Mouse (Mus musculus) limb, embryonic 14.5 days (tissue): ENCODE results near the gene 9130023H24Rik. TPM values are rescaled to one million over a fixed set of nuclear protein-coding genes. Genes with fewer than 3 reads are reported as not detected.

Experiments used
- ATAC-seq: fragments of 200-750 bp; cut with Nextera tagmentation; 2 replicates; pipeline ENCODE4 v1.8.0; 2017; ENCODE audit warnings: low read depth, moderate number of reproducible peaks, moderate TSS enrichment; ENCODE audit not compliant: low FRiP score
- DNase-seq: peaks from one replicate; pipeline ENCODE4 v3.0.0-alpha.2; 2015; ENCODE audit warnings: low spot score
- H3K27ac ChIP-seq: fragments of 300-500 bp; sonication (generic); replicated peaks from 2 replicates; pipeline ENCODE4 v1.5.1; 2014; ENCODE audit warnings: low read depth, mild to moderate bottlenecking, low read length, moderate library complexity, mixed read lengths
- H3K27me3 ChIP-seq: fragments of 300-500 bp; sonication (generic); 2 replicates; pipeline ENCODE4 v1.6.1; 2014; ENCODE audit warnings: low read length, mixed read lengths; ENCODE audit not compliant: control insufficient read depth, insufficient read depth
- H3K36me3 ChIP-seq: fragments of 300-500 bp; sonication (generic); 2 replicates; pipeline ENCODE4 v1.6.1; 2014; ENCODE audit warnings: mild to moderate bottlenecking, low read length, moderate library complexity, mixed read lengths; ENCODE audit not compliant: control insufficient read depth, insufficient read depth
- H3K4me1 ChIP-seq: fragments of 300-500 bp; sonication (generic); 2 replicates; pipeline ENCODE4 v1.6.1; 2014; ENCODE audit warnings: antibody characterized with exemption, low read length, mixed read lengths; ENCODE audit not compliant: control insufficient read depth, insufficient read depth
- H3K4me2 ChIP-seq: fragments of 300-500 bp; sonication (generic); replicated peaks from 2 replicates; pipeline ENCODE4 v1.6.1; 2014; ENCODE audit warnings: low read depth, mild to moderate bottlenecking, low read length, moderate library complexity; ENCODE audit not compliant: severe bottlenecking
- H3K4me3 ChIP-seq: fragments of 300-500 bp; sonication (generic); replicated peaks from 2 replicates; pipeline ENCODE4 v1.5.1; 2014; ENCODE audit warnings: low read length
- H3K9ac ChIP-seq: fragments of 300-500 bp; sonication (generic); 2 replicates; pipeline ENCODE4 v1.6.1; 2014; ENCODE audit warnings: mild to moderate bottlenecking, low read depth, low read length, moderate library complexity; ENCODE audit not compliant: severe bottlenecking
- H3K9me3 ChIP-seq: fragments of 300-500 bp; sonication (generic); 2 replicates; pipeline ENCODE4 v1.6.1; 2016; ENCODE audit warnings: low read length; ENCODE audit not compliant: control insufficient read depth
- POLR2A ChIP-seq: fragments of 200-500 bp; IDR thresholded peaks from 2 replicates; pipeline ENCODE4 v1.8.0; 2012; ENCODE audit warnings: inconsistent platforms, mild to moderate bottlenecking, moderate library complexity, borderline replicate concordance; ENCODE audit not compliant: insufficient read depth, insufficient read length; ENCODE audit errors: extremely low read depth
- WGBS: fragments of 180-500 bp; shearing (Covaris S2); extraction: QIAGEN DNeasy Blood & Tissue Kit; methylation state at CpG from one replicate; pipeline ENCODE4 v1.1.7; 2014; 5-methylcytosine and 5-hydroxymethylcytosine counted together
- polyA plus RNA-seq, 2 experiments: library from polyadenylated mRNA; depleted of rRNA in 1 of 2; stranded (reverse) in 1 of 2; unstranded in 1 of 2; fragments of >200 nt; fragmentation: Nextera tagmentation in 1 of 2; extraction: Ambion mirVana in 1 of 2; gene quantifications; 2 replicates each; pipeline versions ENCODE4 v1.2.1 to v1.2.3; 2012 to 2014

Gene 9130023H24Rik
- polyA plus RNA-seq, 2 experiments: 3.2 to 8.1 TPM

GRCm38 (mm10) chr7:128252609-128253008 lies 14.8 kb upstream of the 9130023H24Rik start:
- peak overlapping the region; percentile 45 for H3K4me2 ChIP-seq
- H3K4me3 ChIP-seq: peak overlapping the region; percentile 15; the same call in 1 of the 2 replicates
- peaks cover 17% of the 10 kb centered on the region for H3K4me1 ChIP-seq
- no peaks in the 10 kb centered on the region for H3K9me3 ChIP-seq
- DNase-seq: peak; percentile 40
- no peak for TF ChIP-seq POLR2A
- H3K27ac ChIP-seq: no peak overlapping the region
- peak overlapping the region; percentile 43; the same call in 1 of the 2 replicates for H3K9ac ChIP-seq
- H3K27me3 ChIP-seq: no peaks in the 10 kb centered on the region
- ATAC-seq: peak; percentile 34; the same call in 1 of the 2 replicates
- WGBS: 5% methylated on average over 24 of the region's 24 CpGs
- peaks cover 27% of the 10 kb centered on the region for H3K36me3 ChIP-seq

- 0 out of 2 replicates have a peak overlapping the region, but pooled peaks have one; percentile 15 for H3K4me3 ChIP-seq
- DNase-seq (no peak), ATAC-seq (no peak)
- peaks cover 18% of the 10 kb centered on the region for H3K4me1 ChIP-seq
- no peaks in the 10 kb centered on the region for H3K27me3 ChIP-seq
- peak overlapping the region; percentile 45 for H3K4me2 ChIP-seq
- WGBS: 50% methylated on average over 12 of the region's 12 CpGs
- peak overlapping the region; percentile 13; the same call in 1 of the 2 replicates for H3K9ac ChIP-seq
- peaks cover 27% of the 10 kb centered on the region for H3K36me3 ChIP-seq
- no peak overlapping the region for H3K27ac ChIP-seq
- TF ChIP-seq POLR2A: no peak
- H3K9me3 ChIP-seq: no peaks in the 10 kb centered on the region
Measured at GRCm38 (mm10) chr7:128251946-128252345, 14.1 kb upstream of the 9130023H24Rik start.

- no peaks in the 10 kb centered on the region for H3K9me3 ChIP-seq
- no peak overlapping the region for H3K27ac ChIP-seq
- H3K9ac ChIP-seq: no peak overlapping the region
- H3K4me2 ChIP-seq: no peak overlapping the region
- H3K36me3 ChIP-seq: peaks cover 28% of the 10 kb centered on the region
- 83% methylated on average over 5 of the region's 5 CpGs for WGBS
- no peak for ATAC-seq
- no peak for DNase-seq
- peaks cover 28% of the 10 kb centered on the region for H3K4me1 ChIP-seq
- TF ChIP-seq POLR2A: no peak
- no peak overlapping the region for H3K4me3 ChIP-seq
- no peaks in the 10 kb centered on the region for H3K27me3 ChIP-seq
Measured at GRCm38 (mm10) chr7:128249998-128250397, 12.2 kb upstream of the 9130023H24Rik start.

GRCm38 (mm10) chr7:128248081-128249042 lies 10.5 kb upstream of the 9130023H24Rik start:
- H3K27ac ChIP-seq: no peak overlapping the region

GRCm38 (mm10) chr7:128247443-128247842 lies 9.6 kb upstream of the 9130023H24Rik start:
- WGBS: 2% methylated on average over 13 of the region's 13 CpGs
- peak overlapping the region; percentile 61 for H3K9ac ChIP-seq
- H3K27me3 ChIP-seq: no peaks in the 10 kb centered on the region
- H3K4me2 ChIP-seq: peak overlapping the region; percentile 56
- H3K4me1 ChIP-seq: peaks cover 24% of the 10 kb centered on the region
- DNase-seq: peak; percentile 96
- ATAC-seq: peak; percentile 76
- no peaks in the 10 kb centered on the region for H3K9me3 ChIP-seq
- no peak for TF ChIP-seq POLR2A
- peak overlapping the region; percentile 79 for H3K27ac ChIP-seq
- peak overlapping the region; percentile 45 for H3K4me3 ChIP-seq
- peaks cover 38% of the 10 kb centered on the region for H3K36me3 ChIP-seq

More at GRCm38 (mm10) chr7:128248081-128249042, 10.5 kb upstream of the 9130023H24Rik start:
- no peak for ATAC-seq
- peaks cover 35% of the 10 kb centered on the region for H3K36me3 ChIP-seq
- peak overlapping the region; percentile 56 for H3K4me2 ChIP-seq
- H3K4me3 ChIP-seq: peak overlapping the region; percentile 45; the same call in 1 of the 2 replicates
- 78% methylated on average over 10 of the region's 10 CpGs for WGBS
- H3K4me1 ChIP-seq: peaks cover 28% of the 10 kb centered on the region
- no peak for TF ChIP-seq POLR2A
- no peaks in the 10 kb centered on the region for H3K27me3 ChIP-seq
- DNase-seq: no peak
- no peaks in the 10 kb centered on the region for H3K9me3 ChIP-seq
- H3K9ac ChIP-seq: peak overlapping the region; percentile 61; the same call in 1 of the 2 replicates
